Mouse (Mus musculus) mature B cell (primary cell): ENCODE results near the gene Fibcd1.

ENCODE experiments used
- in situ Hi-C: fragments of 300-500 bp; cut with MboI; formaldehyde crosslinking; loops from 2 replicates; pipeline ENCODE4 v1.14.3; 2019

The Fibcd1 gene

GRCm38 (mm10) chr2:31858500-31858899 is 12.7 kb upstream of the Fibcd1 start:
- in situ Hi-C loops, result no loop called here

GRCm38 (mm10) chr2:31857180-31857579 is 11.4 kb upstream of the Fibcd1 start:
- in situ Hi-C loops, result no loop called here

GRCm38 (mm10) chr2:31855991-31856390 is 10.2 kb upstream of the Fibcd1 start:
- in situ Hi-C loops, result no loop called here

- in situ Hi-C loops, result no loop called here
These were observed 4.3 kb upstream of the Fibcd1 start for GRCm38 (mm10) chr2:31850141-31850540.

- in situ Hi-C loops, result no loop called here
These were observed 2.1 kb upstream of the Fibcd1 start for GRCm38 (mm10) chr2:31847908-31848307.

GRCm38 (mm10) chr2:31846692-31847660 is 1.2 kb upstream of the Fibcd1 start:
- in situ Hi-C loops, result no loop called here

GRCm38 (mm10) chr2:31845512-31845895 is 301 bp downstream of the Fibcd1 start:
- in situ Hi-C loops, result no loop called here

- in situ Hi-C loops, result no loop called here
These were observed 1.1 kb downstream of the Fibcd1 start for GRCm38 (mm10) chr2:31844729-31845136.

GRCm38 (mm10) chr2:31838868-31839267 is 6.9 kb downstream of the Fibcd1 start:
- in situ Hi-C loops, result no loop called here

GRCm38 (mm10) chr2:31836985-31837384 is 8.8 kb downstream of the Fibcd1 start:
- in situ Hi-C loops, result no loop called here

- in situ Hi-C loops, result no loop called here
These were observed 9.7 kb downstream of the Fibcd1 start for GRCm38 (mm10) chr2:31836091-31836490.

GRCm38 (mm10) chr2:31828311-31828825 is 17.4 kb downstream of the Fibcd1 start:
- in situ Hi-C loops, result no loop called here

GRCm38 (mm10) chr2:31827877-31828276 is 17.9 kb downstream of the Fibcd1 start:
- in situ Hi-C loops, result no loop called here

GRCm38 (mm10) chr2:31826094-31827085 is 19.4 kb downstream of the Fibcd1 start:
- in situ Hi-C loops, result no loop called here

GRCm38 (mm10) chr2:31825469-31825911 is 20.3 kb downstream of the Fibcd1 start:
- in situ Hi-C loops, result no loop called here

- in situ Hi-C loops, result no loop called here
These were observed 21.7 kb downstream of the Fibcd1 start for GRCm38 (mm10) chr2:31823933-31824730.

GRCm38 (mm10) chr2:31822524-31823371 is 23.1 kb downstream of the Fibcd1 start:
- in situ Hi-C loops, result no loop called here

GRCm38 (mm10) chr2:31815367-31815766 is 30.4 kb downstream of the Fibcd1 start:
- in situ Hi-C loops, result loop anchor here (10.0 kb wide), 1 partner anchor 69 kb away; the partner anchor contains the start of gene Lamc3

GRCm38 (mm10) chr2:31814699-31815098 is 31.1 kb downstream of the Fibcd1 start:
- in situ Hi-C loops, result loop anchor here (10.0 kb wide), 1 partner anchor 70 kb away; the partner anchor contains the start of gene Lamc3

- in situ Hi-C loops, result loop anchor here (10.0 kb wide), 1 partner anchor 71 kb away; the partner anchor contains the start of gene Lamc3
These were observed 32.2 kb downstream of the Fibcd1 start for GRCm38 (mm10) chr2:31813641-31814040.
